Mouse (Mus musculus) forebrain, embryonic 16.5 days (tissue): ENCODE measurements at regions not wholly inside any gene's neighbourhood (a gene's known extent, or its start where the extent isn't known, plus 50 kb on each side); places are given as distances from the start of the nearest gene placed in this dataset.

Source experiments
- ATAC-seq: fragments of 200-750 bp; cut with Nextera tagmentation; 2 replicates; pipeline ENCODE4 v1.8.0; 2017; ENCODE audit warnings: mild to moderate bottlenecking, moderate library complexity
- H3K27ac ChIP-seq: fragments of 300-500 bp; sonication (generic); 2 replicates; pipeline ENCODE4 v1.5.1; 2014; ENCODE audit warnings: low read length, control low read depth
- H3K27me3 ChIP-seq: fragments of 300-500 bp; sonication (generic); replicated peaks from 2 replicates; pipeline ENCODE4 v1.6.1; 2014; ENCODE audit warnings: low read length; ENCODE audit not compliant: control insufficient read depth, insufficient read depth
- H3K36me3 ChIP-seq: fragments of 300-500 bp; sonication (generic); 2 replicates; pipeline ENCODE4 v1.6.1; 2014; ENCODE audit not compliant: control insufficient read depth, insufficient read depth
- H3K4me1 ChIP-seq: fragments of 300-500 bp; sonication (generic); replicated peaks from 2 replicates; pipeline ENCODE4 v1.6.1; 2014; ENCODE audit warnings: low read length; ENCODE audit not compliant: control insufficient read depth, insufficient read depth
- H3K4me2 ChIP-seq: fragments of 300-500 bp; sonication (generic); 2 replicates; pipeline ENCODE4 v1.6.1; 2014; ENCODE audit warnings: mild to moderate bottlenecking, low read length, control low read depth
- H3K4me3 ChIP-seq: fragments of 300-500 bp; sonication (generic); replicated peaks from 2 replicates; pipeline ENCODE4 v1.5.1; 2014; ENCODE audit warnings: mild to moderate bottlenecking, low read length, control low read depth
- H3K9ac ChIP-seq: fragments of 300-500 bp; sonication (generic); replicated peaks from 2 replicates; pipeline ENCODE4 v1.6.1; 2014; ENCODE audit warnings: low read depth, low read length, control low read depth
- H3K9me3 ChIP-seq: fragments of 300-500 bp; sonication (generic); 2 replicates; pipeline ENCODE4 v1.6.1; 2016; ENCODE audit warnings: low read length; ENCODE audit not compliant: control insufficient read depth
- WGBS: fragments of 180-500 bp; shearing (Covaris S2); extraction: QIAGEN DNeasy Blood & Tissue Kit; methylation state at CpG from one replicate; pipeline ENCODE4 v1.1.7; 2014; 5-methylcytosine and 5-hydroxymethylcytosine counted together

DNA sequence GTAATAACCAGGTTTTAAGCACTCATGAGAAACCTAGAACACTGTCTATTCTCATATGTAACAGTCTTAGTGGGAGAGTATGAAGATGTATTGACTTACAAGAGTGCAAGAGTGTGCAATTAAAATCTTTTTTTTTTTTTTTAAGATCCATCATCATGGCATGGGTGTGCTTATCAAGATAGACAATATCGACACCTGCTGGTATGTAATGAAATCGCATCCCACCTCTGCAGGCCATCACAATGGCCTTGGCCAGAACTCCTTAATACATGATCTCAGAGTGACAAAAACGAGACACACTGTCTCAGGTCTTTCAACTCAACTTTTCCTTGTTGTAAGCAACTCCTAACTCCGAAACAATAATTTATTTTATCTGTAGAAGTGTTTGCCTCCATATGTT lies 661.7 kb upstream of the Kdm8 start:
- H3K4me3 ChIP-seq: no peak overlapping the region
- ATAC-seq: no peak
- no peak overlapping the region for H3K4me2 ChIP-seq
- H3K4me1 ChIP-seq: 0 out of 2 replicates have a peak, but pooled peaks cover 3% of the 10 kb centered on the region
- H3K9ac ChIP-seq: no peak overlapping the region
- WGBS: 47% methylated on average over 4 of the region's 4 CpGs
- H3K36me3 ChIP-seq: no peaks in the 10 kb centered on the region
- no peak overlapping the region for H3K27ac ChIP-seq
- H3K27me3 ChIP-seq: no peaks in the 10 kb centered on the region
- no peaks in the 10 kb centered on the region for H3K9me3 ChIP-seq

DNA sequence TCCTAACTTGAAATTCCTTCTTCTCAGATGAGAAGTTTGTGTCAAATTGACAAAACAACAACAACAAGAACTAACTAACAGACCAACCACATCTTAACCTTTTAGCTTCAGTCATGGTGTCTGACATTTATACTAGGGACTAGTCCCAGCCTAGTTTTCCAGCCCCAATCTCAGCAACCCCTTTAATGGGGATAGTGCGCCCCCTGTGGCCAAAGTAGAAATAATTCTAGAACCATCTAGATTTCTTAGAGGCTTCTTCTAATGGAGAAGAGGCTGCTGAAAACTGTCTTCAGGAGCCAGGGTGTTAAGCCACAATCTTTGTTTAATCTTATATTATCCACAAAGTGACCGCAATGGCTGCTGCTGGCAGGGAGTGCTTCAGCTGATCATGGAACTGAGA lies 659.5 kb upstream of the Kdm8 start:
- Histone ChIP-seq H3K27ac (no peak overlapping the region), H3K27me3 (no peaks in the 10 kb centered on the region), H3K9ac (no peak overlapping the region), H3K4me1 (no peaks in the 10 kb centered on the region), H3K4me3 (no peak overlapping the region), H3K4me2 (no peak overlapping the region), H3K9me3 (no peaks in the 10 kb centered on the region), H3K36me3 (no peaks in the 10 kb centered on the region)
- ATAC-seq: no peak
- 87% methylated on average over 2 of the region's 2 CpGs for WGBS

DNA sequence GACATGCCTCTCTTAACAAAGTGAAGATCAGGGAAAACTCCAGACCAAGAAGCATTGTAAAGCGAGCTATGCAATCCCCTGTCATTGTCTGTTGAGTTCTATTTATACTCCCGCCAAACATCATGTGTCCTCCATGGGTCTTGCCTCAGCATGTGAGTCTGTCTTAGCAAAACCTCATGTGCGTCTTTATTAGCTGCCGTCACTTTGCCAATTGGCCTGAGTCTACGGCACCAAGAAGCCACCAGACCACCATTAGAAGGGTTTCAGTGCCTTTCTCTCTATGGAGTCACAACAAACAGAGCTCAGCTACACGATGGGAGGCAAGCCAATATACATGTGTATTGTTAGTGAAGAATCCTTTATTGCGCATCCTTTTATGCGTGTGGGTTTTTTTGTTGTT lies 658.6 kb upstream of the Kdm8 start:
- Histone ChIP-seq H3K27ac (no peak overlapping the region), H3K4me1 (no peaks in the 10 kb centered on the region), H3K36me3 (no peaks in the 10 kb centered on the region), H3K9ac (no peak overlapping the region), H3K27me3 (no peaks in the 10 kb centered on the region), H3K4me2 (no peak overlapping the region), H3K9me3 (no peaks in the 10 kb centered on the region), H3K4me3 (no peak overlapping the region)
- WGBS: 91% methylated on average over 8 of the region's 8 CpGs
- no peak for ATAC-seq

GRCm38 (mm10) chr7:124788781-124789180 lies 655.7 kb upstream of the Kdm8 start:
- no peaks in the 10 kb centered on the region for H3K4me1 ChIP-seq
- H3K4me3 ChIP-seq: no peak overlapping the region
- no peaks in the 10 kb centered on the region for H3K36me3 ChIP-seq
- no peak overlapping the region for H3K9ac ChIP-seq
- WGBS: 66% methylated on average over 3 of the region's 3 CpGs
- H3K27me3 ChIP-seq: no peaks in the 10 kb centered on the region
- no peaks in the 10 kb centered on the region for H3K9me3 ChIP-seq
- ATAC-seq: 0 out of 2 replicates have a peak, but pooled peaks have one; percentile 33
- H3K27ac ChIP-seq: no peak overlapping the region
- no peak overlapping the region for H3K4me2 ChIP-seq

DNA sequence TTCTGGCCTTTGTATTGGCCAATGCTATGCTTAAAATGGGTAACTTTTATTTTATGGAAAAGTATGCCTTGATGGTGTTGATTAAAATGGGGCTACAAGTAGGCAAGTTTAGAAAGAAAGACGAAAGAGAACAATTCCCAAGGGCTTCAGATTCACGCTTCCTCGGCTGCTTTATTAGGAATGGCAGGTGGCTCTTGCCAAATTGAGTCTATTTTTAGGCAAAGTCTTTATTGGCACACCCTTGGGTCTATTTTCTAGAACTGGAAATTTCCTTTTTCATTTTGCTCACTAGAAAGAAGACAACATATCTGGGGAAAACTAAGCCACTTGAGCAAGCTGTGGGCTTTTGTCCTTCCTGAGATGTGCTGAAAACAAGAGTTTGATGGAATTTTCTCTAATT lies 641.4 kb upstream of the Kdm8 start:
- no peaks in the 10 kb centered on the region for H3K27me3 ChIP-seq
- H3K9me3 ChIP-seq: no peaks in the 10 kb centered on the region
- H3K4me2 ChIP-seq: no peak overlapping the region
- H3K4me3 ChIP-seq: no peak overlapping the region
- 24% methylated on average over 3 of the region's 3 CpGs for WGBS
- no peaks in the 10 kb centered on the region for H3K36me3 ChIP-seq
- H3K27ac ChIP-seq: no peak overlapping the region
- H3K4me1 ChIP-seq: peaks cover 4% of the 10 kb centered on the region; the same call in 1 of the 2 replicates
- no peak overlapping the region for H3K9ac ChIP-seq
- ATAC-seq: no peak

DNA sequence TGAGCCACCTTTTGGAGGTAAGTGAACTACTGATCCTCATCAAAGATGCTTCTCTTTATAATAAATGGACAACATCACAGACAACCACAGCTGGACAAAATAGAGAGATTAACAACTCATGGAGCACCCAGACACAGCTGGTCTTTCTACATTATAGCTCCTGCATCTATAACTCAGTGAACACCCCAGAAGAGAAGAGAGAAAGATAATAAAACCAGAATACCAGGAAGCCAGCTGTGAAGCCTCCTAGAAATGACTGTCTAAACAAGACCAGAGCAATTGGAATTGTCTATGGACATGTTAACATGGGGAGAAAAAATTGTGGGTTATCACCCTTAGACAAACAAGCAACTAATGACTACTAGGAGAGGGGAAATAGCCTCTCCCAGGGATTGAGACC lies 609.8 kb upstream of the Kdm8 start:
- ATAC-seq: no peak
- Histone ChIP-seq H3K9me3 (peaks cover 3% of the 10 kb centered on the region; the same call in 1 of the 2 replicates), H3K27ac (no peak overlapping the region)

DNA sequence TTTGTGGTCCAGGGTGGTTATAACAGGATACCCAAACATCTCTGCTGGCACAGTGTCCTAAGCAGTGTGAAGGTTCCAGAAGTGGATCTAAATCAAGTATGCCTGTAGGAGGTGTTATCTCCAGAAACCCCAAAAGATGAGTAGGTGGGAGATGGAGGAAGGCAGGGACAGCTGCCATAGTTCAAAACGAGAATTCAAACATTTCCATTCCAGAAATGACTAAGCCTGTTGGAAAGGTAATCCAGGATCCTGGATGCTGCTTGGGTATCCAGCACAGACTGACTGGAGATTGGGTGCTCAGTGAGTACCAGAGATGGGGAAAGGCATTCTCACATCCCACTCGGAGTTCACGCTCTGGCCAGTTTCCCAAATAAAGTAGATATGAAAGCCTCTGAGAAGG lies 607.9 kb upstream of the Kdm8 start:
- no peaks in the 10 kb centered on the region for H3K36me3 ChIP-seq
- H3K4me2 ChIP-seq: no peak overlapping the region
- ATAC-seq: no peak
- H3K27ac ChIP-seq: no peak overlapping the region
- H3K9me3 ChIP-seq: peaks cover 3% of the 10 kb centered on the region; the same call in 1 of the 2 replicates
- 90% methylated on average over 3 of the region's 3 CpGs for WGBS
- H3K9ac ChIP-seq: no peak overlapping the region
- H3K27me3 ChIP-seq: no peaks in the 10 kb centered on the region
- no peaks in the 10 kb centered on the region for H3K4me1 ChIP-seq
- no peak overlapping the region for H3K4me3 ChIP-seq

More for the DNA sequence above, 609.8 kb upstream of the Kdm8 start:
- no peaks in the 10 kb centered on the region for H3K36me3 ChIP-seq
- H3K9ac ChIP-seq: no peak overlapping the region
- no peak overlapping the region for H3K4me3 ChIP-seq
- H3K4me1 ChIP-seq: no peaks in the 10 kb centered on the region
- H3K4me2 ChIP-seq: no peak overlapping the region
- H3K27me3 ChIP-seq: no peaks in the 10 kb centered on the region

DNA sequence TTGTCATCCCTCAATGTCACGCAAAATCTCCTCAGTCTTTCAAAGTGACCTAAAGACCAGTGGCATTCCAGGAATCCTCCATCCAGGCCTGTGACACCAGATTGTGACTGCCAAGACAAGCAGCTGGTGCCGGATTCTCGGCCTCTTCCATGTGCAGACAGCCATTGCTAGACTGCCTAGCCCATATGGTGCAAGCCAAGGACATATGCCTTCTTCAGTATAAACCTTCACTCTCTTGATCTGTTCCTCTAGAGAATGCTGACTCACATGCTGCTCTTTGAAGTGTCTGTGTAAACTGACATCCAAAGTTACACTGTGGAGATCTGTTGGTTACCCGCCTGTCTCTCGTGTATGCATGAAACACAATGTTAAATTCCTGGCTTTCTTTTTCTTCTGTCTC lies 589.4 kb upstream of the Kdm8 start:
- 68% methylated on average over 5 of the region's 5 CpGs for WGBS

DNA sequence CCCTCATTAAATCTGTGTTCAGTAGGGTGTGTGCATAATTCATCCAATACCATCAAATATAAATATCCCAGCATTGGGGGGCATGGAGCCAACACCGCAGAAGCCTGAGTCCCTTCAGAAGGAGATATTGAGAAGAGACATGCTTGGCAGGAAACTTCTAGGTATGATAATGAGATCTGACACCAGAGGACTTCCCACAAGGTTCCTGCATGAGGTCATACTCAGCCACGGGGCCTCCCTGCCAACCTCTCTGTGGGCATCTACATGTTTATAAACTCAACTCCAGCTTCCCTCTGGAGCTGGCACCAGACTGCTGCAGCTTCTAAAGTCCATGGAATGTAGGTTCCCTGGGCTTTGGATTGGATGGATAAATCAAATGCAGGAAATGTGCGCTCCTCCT lies 587.4 kb upstream of the Kdm8 start:
- 79% methylated on average over 3 of the region's 3 CpGs for WGBS
- no peak overlapping the region for H3K4me2 ChIP-seq
- H3K4me1 ChIP-seq: 0 out of 2 replicates have a peak, but pooled peaks cover 3% of the 10 kb centered on the region
- H3K36me3 ChIP-seq: no peaks in the 10 kb centered on the region
- peaks cover 2% of the 10 kb centered on the region for H3K9me3 ChIP-seq
- ATAC-seq: no peak
- no peaks in the 10 kb centered on the region for H3K27me3 ChIP-seq
- no peak overlapping the region for H3K9ac ChIP-seq
- no peak overlapping the region for H3K4me3 ChIP-seq
- no peak overlapping the region for H3K27ac ChIP-seq

More for the DNA sequence above, 589.4 kb upstream of the Kdm8 start:
- ATAC-seq: 0 out of 2 replicates have a peak, but pooled peaks have one; percentile 23
- no peaks in the 10 kb centered on the region for H3K27me3 ChIP-seq
- H3K27ac ChIP-seq: no peak overlapping the region
- H3K4me1 ChIP-seq: 0 out of 2 replicates have a peak, but pooled peaks cover 3% of the 10 kb centered on the region
- H3K4me2 ChIP-seq: no peak overlapping the region
- H3K9ac ChIP-seq: no peak overlapping the region
- H3K4me3 ChIP-seq: no peak overlapping the region
- H3K9me3 ChIP-seq: no peaks in the 10 kb centered on the region
- H3K36me3 ChIP-seq: no peaks in the 10 kb centered on the region

DNA sequence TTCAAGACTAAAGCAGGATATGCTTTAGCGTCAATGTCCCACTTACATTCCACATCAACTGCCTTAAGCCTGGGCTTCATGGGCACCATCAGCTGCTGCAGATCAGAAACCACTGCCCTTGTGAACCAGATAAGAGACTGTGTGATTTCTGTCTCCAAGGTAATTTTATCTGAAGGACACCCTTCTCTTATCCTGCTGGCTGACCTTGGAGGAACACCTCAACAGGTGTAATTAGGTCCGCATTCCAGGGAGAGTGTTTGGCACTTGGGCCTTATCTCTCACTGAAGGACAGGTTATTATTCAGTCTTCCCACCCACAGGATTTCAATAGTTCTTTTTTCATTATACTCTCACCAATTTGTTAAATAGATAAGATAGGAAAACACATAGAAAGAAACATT lies 583.1 kb upstream of the Kdm8 start:
- no peak for ATAC-seq

More for the DNA sequence above, 583.1 kb upstream of the Kdm8 start:
- Histone ChIP-seq H3K9me3 (peaks cover 10% of the 10 kb centered on the region), H3K9ac (no peak overlapping the region), H3K36me3 (no peaks in the 10 kb centered on the region), H3K27ac (no peak overlapping the region), H3K4me2 (no peak overlapping the region), H3K27me3 (no peaks in the 10 kb centered on the region), H3K4me1 (0 out of 2 replicates have a peak, but pooled peaks cover 3% of the 10 kb centered on the region), H3K4me3 (no peak overlapping the region)
- 97% methylated on average over 2 of the region's 2 CpGs for WGBS
